13 mouse cellular contexts compared by ENCODE assay signal in the genomic region with DNA sequence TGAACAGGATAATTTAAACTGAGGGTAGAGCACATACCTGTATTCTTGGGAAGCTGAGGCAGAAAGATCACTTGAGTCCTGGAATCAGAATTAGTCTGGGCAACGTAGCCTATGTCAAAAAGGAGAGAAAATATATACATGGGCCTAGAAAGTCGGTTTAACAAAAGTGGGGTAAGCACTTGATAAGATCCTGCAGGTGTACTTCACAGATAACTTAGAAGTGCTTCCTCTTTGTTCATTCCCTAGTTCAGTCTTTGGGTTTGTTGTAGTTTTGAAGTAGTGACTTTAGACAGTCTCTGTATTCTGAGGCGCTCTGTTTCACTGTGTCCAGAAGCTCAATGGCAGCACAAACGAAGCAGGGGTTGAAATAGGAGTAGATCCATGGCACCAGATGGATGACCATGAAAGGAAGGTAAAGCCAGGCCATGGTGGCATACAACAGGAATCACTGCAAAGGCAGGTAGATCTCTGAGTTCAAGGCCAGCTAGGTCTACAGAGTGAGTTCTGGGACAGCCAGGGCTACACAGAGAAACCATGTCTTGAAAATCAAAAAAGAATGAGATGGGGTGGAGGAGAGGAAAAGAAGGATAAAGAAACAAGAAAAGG.
"Had no signal": no experiment of that assay in that cellular context is flagged by ENCODE, and none has a peak within 500 bp of the region (broad histone marks: within the 10 kb centered on the region; RNA-seq: fewer than 3 reads in every experiment).

No protein-coding gene starts in this region.

- H3K36me3 ChIP-seq: intestine, embryonic 15.5 days; liver, embryonic 15.5 days; stomach, embryonic 15.5 days had no signal

- DNase-seq: kidney, adult 18-20 months; kidney, postnatal 14 days; lung, adult 2 months; lung, postnatal 36 days; midbrain, embryonic 14.5 days; right cerebral cortex, postnatal 14 days had no signal

- H3K4me1 ChIP-seq: intestine, embryonic 15.5 days; limb, embryonic 10.5 days; midbrain, embryonic 10.5 days; neural tube, embryonic 13.5 days; stomach, embryonic 15.5 days had no signal

- H3K9ac ChIP-seq: intestine, embryonic 15.5 days; liver, embryonic 15.5 days; neural tube, embryonic 13.5 days; stomach, embryonic 15.5 days had no signal

- H3K27me3 ChIP-seq: intestine, embryonic 15.5 days; liver, embryonic 15.5 days; neural tube, embryonic 13.5 days; stomach, embryonic 15.5 days had no signal

- H3K4me3 ChIP-seq: intestine, embryonic 15.5 days; limb, embryonic 10.5 days; liver, embryonic 15.5 days; midbrain, embryonic 10.5 days; neural tube, embryonic 13.5 days; stomach, embryonic 15.5 days had no signal

- H3K9me3 ChIP-seq: intestine, embryonic 15.5 days; limb, embryonic 10.5 days; liver, embryonic 15.5 days; midbrain, embryonic 10.5 days; neural tube, embryonic 13.5 days; stomach, embryonic 15.5 days had no signal

- ATAC-seq: intestine, embryonic 15.5 days; lung, postnatal 0 days had no signal

- H3K27ac ChIP-seq: intestine, embryonic 15.5 days; limb, embryonic 10.5 days; liver, embryonic 15.5 days; midbrain, embryonic 10.5 days; neural tube, embryonic 13.5 days; stomach, embryonic 15.5 days had no signal
